Mouse (Mus musculus) thymus, adult 2 months (tissue): ENCODE data around the gene Trp53. TPM values are rescaled to one million over a fixed set of nuclear protein-coding genes. Genes with fewer than 3 reads are reported as not detected.

Experiments
- DNase-seq: peaks from one replicate; pipeline ENCODE4 v3.0.0; 2021
- H3K27ac ChIP-seq: fragments of 200-500 bp; 2 replicates; pipeline ENCODE4 v1.5.1; 2012; ENCODE audit warnings: low read length, control low read depth; ENCODE audit not compliant: control insufficient read depth, insufficient read depth
- H3K27me3 ChIP-seq: fragments of 200-500 bp; 2 replicates; pipeline ENCODE4 v1.6.1; 2012; ENCODE audit warnings: mild to moderate bottlenecking, low read length, moderate library complexity, mixed read lengths; ENCODE audit not compliant: control insufficient read depth, insufficient read depth
- H3K36me3 ChIP-seq: fragments of 200-500 bp; 2 replicates; pipeline ENCODE4 v1.6.1; 2012; ENCODE audit warnings: mild to moderate bottlenecking, low read length, moderate library complexity; ENCODE audit not compliant: control insufficient read depth, insufficient read depth
- H3K4me1 ChIP-seq: fragments of 200-500 bp; replicated peaks from 2 replicates; pipeline ENCODE4 v1.6.1; 2012; ENCODE audit warnings: low read length; ENCODE audit not compliant: control insufficient read depth, insufficient read depth
- H3K4me3 ChIP-seq: fragments of 200-500 bp; 2 replicates; pipeline ENCODE4 v1.5.1; 2012; ENCODE audit warnings: mild to moderate bottlenecking, low read length, control low read depth, moderate library complexity; ENCODE audit not compliant: control insufficient read depth, insufficient read depth
- CTCF ChIP-seq: fragments of 200-500 bp; IDR thresholded peaks from 2 replicates; pipeline ENCODE4 v1.5.1; 2012; ENCODE audit warnings: mild to moderate bottlenecking, control low read depth, low read length, moderate library complexity, borderline replicate concordance; ENCODE audit not compliant: control insufficient read depth, poor library complexity, insufficient read depth; ENCODE audit errors: extremely low read depth
- POLR2A ChIP-seq: fragments of 200-500 bp; IDR thresholded peaks from 2 replicates; pipeline ENCODE4 v1.6.1; 2012; ENCODE audit warnings: mild to moderate bottlenecking, low read length, control low read depth, moderate library complexity; ENCODE audit not compliant: control insufficient read depth, poor library complexity, insufficient read depth; ENCODE audit errors: extremely low read depth
- WGBS: fragments of 180-500 bp; shearing (Covaris S2); methylation state at CpG from one replicate; pipeline ENCODE4 v1.1.7; 2018; 5-methylcytosine and 5-hydroxymethylcytosine counted together
- polyA plus RNA-seq: library from polyadenylated mRNA; depleted of rRNA; stranded (reverse); fragments of >200 nt; gene quantifications from 2 replicates; pipeline ENCODE4 v1.2.3, GENCODE M21; 2012; rRNA removed

Trp53 gene
- polyA plus RNA-seq, 1 experiment = 266 TPM

DNA sequence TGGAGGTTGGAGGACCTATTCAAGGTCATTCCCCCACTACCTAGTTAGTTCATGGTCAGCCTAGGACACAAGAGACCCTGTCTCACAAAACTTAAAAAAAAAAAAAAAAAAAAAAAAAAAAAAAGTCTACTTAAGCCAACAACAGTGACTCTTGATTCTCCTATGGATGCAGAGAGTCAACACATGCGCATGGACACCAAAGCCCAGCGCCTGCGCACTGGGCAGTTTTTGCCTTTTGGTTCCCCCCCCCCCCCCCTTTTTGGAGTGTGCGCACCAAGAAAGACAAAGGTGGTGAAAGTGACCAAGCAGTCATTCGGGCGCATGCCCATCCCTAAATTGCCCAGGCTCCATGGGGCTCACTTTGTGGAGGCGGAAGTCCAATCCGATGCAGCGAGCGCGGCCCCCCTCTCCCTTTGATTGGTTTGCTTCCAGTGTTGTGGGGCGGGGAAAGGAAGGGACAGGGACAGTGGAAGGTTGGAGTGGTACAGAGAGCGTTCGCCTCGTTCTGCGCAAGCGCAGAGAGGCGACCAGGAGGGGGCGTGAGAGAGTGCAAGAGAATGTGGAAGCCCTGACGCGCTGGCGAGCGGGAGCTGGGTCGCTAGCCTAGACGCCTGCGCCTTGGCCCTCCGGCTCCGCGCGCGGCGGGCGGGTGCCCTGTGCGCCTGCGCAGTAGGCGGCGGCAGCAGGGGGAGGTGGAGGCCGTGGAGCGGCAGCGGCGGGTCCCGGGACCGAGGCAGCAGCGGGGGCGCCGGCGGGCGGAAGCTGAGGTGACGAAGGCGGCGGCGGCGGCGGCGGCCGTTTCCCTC, 52.3 kb downstream of the Trp53 start, which contains the start of gene Fxr2:
Gene Fxr2 (plus strand): TSS at position 707 of the 806 bp plus-strand sequence.
- Histone ChIP-seq H3K27ac (peak within 1 kb of the TSS; percentile 71; the same call in 1 of the 2 replicates), H3K27me3 (no peaks in the 10 kb centered on the region), H3K4me1 (peaks cover 2% of the 10 kb centered on the region), H3K4me3 (peak within 1 kb of the TSS; percentile 67), H3K36me3 (no peaks in the 10 kb centered on the region)
- WGBS = under 1% methylated on average over 45 of the region's 56 CpGs
- peak; percentile 100 for DNase-seq
- TF ChIP-seq CTCF = peak; percentile 92
- TF ChIP-seq POLR2A = peak; percentile 81

DNA sequence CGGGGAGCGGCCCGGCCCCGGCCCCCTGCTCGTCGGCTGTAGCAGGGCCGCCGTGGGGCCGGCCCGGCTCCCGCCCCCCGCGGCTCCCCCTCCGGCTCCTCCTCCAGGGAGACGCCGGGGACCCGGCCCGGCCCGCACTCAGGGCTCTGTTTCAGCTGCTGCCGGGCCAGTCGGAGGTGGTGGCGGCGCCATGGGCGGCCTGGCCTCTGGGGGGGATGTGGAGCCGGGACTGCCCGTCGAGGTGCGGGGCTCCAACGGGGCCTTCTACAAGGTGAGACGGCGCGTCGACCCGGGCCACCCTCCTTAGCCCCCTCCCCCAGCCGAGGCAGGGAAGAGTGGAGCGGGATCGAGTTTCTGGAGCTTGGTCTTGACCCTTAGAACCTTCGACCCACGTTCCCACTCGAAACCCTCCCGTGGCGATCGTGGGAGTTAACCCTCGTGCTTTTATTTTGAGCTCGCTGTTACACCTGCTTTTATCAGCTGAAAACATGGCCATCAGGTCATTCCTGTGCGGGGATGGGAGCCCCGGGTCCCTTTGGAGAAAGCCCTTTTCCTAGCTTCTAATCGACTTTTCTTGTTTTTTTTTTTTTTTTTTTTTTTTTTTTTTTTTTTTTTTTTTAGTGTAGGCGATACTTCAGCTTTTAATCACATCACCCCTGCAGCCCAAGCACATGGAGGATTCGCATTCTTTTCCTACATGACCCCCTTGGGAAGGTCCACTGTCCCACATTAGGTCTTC, 53.1 kb downstream of the Trp53 start:
- DNase-seq = no peak
- peaks cover 2% of the 10 kb centered on the region for H3K4me1 ChIP-seq
- WGBS = under 1% methylated on average over 50 of the region's 50 CpGs

DNA sequence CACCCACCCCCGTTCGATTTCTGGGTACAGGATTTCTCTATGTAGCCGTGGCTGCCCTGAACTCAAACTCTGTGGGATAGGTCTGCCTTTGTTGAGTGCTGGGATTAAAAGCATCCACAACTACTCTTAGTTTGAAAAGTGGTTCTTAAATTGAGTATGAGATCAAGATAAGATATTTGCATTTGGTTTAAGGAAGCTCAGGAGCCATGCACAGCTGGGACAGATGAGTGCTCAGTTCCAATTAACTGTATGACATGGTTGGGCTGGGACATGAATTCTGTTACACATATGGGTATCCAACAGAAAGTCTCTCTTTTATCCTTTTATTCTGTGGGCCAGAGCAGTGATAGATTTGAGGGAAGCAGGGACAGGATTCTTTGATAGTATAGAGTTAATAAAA, 55.3 kb downstream of the Trp53 start:
- Histone ChIP-seq H3K36me3 (peaks cover 18% of the 10 kb centered on the region), H3K4me1 (peaks cover 2% of the 10 kb centered on the region), H3K4me3 (no peak overlapping the region), H3K27me3 (no peaks in the 10 kb centered on the region), H3K27ac (no peak overlapping the region)
- 70% methylated on average over 3 of the region's 3 CpGs for WGBS
- DNase-seq = no peak
- TF ChIP-seq CTCF = no peak

More for the DNA sequence above, 53.1 kb downstream of the Trp53 start:
- Histone ChIP-seq H3K36me3 (no peaks in the 10 kb centered on the region), H3K27ac (no peak overlapping the region), H3K27me3 (no peaks in the 10 kb centered on the region), H3K4me3 (peak overlapping the region; percentile 63)
- no peak for TF ChIP-seq POLR2A
- no peak for TF ChIP-seq CTCF

Other genes starting within 250 kb of the Trp53 start
- gene Rnf227, start 239.9 kb upstream of the Trp53 start, polyA plus RNA-seq = 3.3 and 4.1 TPM in 2 replicates
- 278 and 280 TPM in 2 replicates for gene Chd3, start 211.0 kb upstream of the Trp53 start, polyA plus RNA-seq
- gene Naa38, start 184.9 kb upstream of the Trp53 start, polyA plus RNA-seq = 139 and 170 TPM in 2 replicates
- gene Cyb5d1, start 184.7 kb upstream of the Trp53 start, polyA plus RNA-seq = 37.2 and 41.5 TPM in 2 replicates
- 7.3 and 9.3 TPM in 2 replicates for gene Tmem88, start 182.1 kb upstream of the Trp53 start, polyA plus RNA-seq
- gene Kdm6b, start 166.7 kb upstream of the Trp53 start, polyA plus RNA-seq = 61.0 and 77.3 TPM in 2 replicates
- gene Dnah2, start 31.2 kb upstream of the Trp53 start, polyA plus RNA-seq = 0.28 and 0.39 TPM in 2 replicates
- gene Efnb3, start 20.2 kb upstream of the Trp53 start, polyA plus RNA-seq = 3.7 and 8.7 TPM in 2 replicates
- gene Wrap53, start 104 bp upstream of the Trp53 start, polyA plus RNA-seq = 41.2 and 48.5 TPM in 2 replicates
- 3.4 and 4.2 TPM in 2 replicates for gene Atp1b2, start 25.6 kb downstream of the Trp53 start, polyA plus RNA-seq
- not detected in 2 replicates for gene Shbg, start 37.5 kb downstream of the Trp53 start, polyA plus RNA-seq
- gene Sat2, start 41.7 kb downstream of the Trp53 start, polyA plus RNA-seq = 0.67 and 0.73 TPM in 2 replicates
- 94.1 and 96.0 TPM in 2 replicates for gene Fxr2, start 52.6 kb downstream of the Trp53 start, polyA plus RNA-seq
- 0.24 and 0.52 TPM in 2 replicates for gene Sox15, start 75.0 kb downstream of the Trp53 start, polyA plus RNA-seq
- gene Mpdu1, start 82.3 kb downstream of the Trp53 start, polyA plus RNA-seq = 174 and 178 TPM in 2 replicates
- 101 and 117 TPM in 2 replicates for gene Cd68, start 85.8 kb downstream of the Trp53 start, polyA plus RNA-seq
- gene Eif4a1, start 92.1 kb downstream of the Trp53 start, polyA plus RNA-seq = 669 and 722 TPM in 2 replicates
- gene Senp3, start 101.7 kb downstream of the Trp53 start, polyA plus RNA-seq = 83.3 and 89.1 TPM in 2 replicates
- 2.2 and 3.0 TPM in 2 replicates for gene Tnfsf13, start 105.4 kb downstream of the Trp53 start, polyA plus RNA-seq
- gene Tnfsf12, start 115.5 kb downstream of the Trp53 start, polyA plus RNA-seq = 12.2 and 16.3 TPM in 2 replicates
- 2.7 and 3.4 TPM in 2 replicates for gene Tnfsfm13, start 115.7 kb downstream of the Trp53 start, polyA plus RNA-seq
- gene Polr2a, start 178.3 kb downstream of the Trp53 start, polyA plus RNA-seq = 113 and 125 TPM in 2 replicates
- gene Slc35g3, start 181.6 kb downstream of the Trp53 start, polyA plus RNA-seq = 0.08 and 0.29 TPM in 2 replicates
- gene Zbtb4, start 185.6 kb downstream of the Trp53 start, polyA plus RNA-seq = 32.2 and 35.6 TPM in 2 replicates
- gene Chrnb1, start 215.6 kb downstream of the Trp53 start, polyA plus RNA-seq = 12.9 and 15.7 TPM in 2 replicates
- 1.7 and 2.4 TPM in 2 replicates for gene Fgf11, start 221.5 kb downstream of the Trp53 start, polyA plus RNA-seq
- 4.7 and 5.1 TPM in 2 replicates for gene Tmem102, start 225.3 kb downstream of the Trp53 start, polyA plus RNA-seq
- gene Gm39566, start 234.9 kb downstream of the Trp53 start, polyA plus RNA-seq = 0.05 TPM in 1 of 2 replicates, not detected in the other
- gene Spem2, start 238.1 kb downstream of the Trp53 start, polyA plus RNA-seq = 0.22 TPM in 1 of 2 replicates, not detected in the other
- gene Spem1, start 241.8 kb downstream of the Trp53 start, polyA plus RNA-seq = 0.20 and 0.61 TPM in 2 replicates